Mouse (Mus musculus) gastrocnemius, postnatal 14 days (tissue): ENCODE results near the gene Vmn2r2. TPM values are rescaled to one million over a fixed set of nuclear protein-coding genes. Genes with fewer than 3 reads are reported as not detected.

ENCODE experiments used
- DNase-seq: peaks from one replicate; pipeline ENCODE4 v3.0.0; 2021; ENCODE audit warnings: mixed read lengths
- intact Hi-C: fragments of 180-260 bp; cut with DNase I; formaldehyde crosslinking; loops from one replicate; pipeline ENCODE4 v1.15.1; 2025; ENCODE audit warnings: low total_unique reads
- long read RNA-seq, 2 experiments: library from polyadenylated mRNA; stranded (forward); transcript quantifications; one replicate each; pipeline ENCODE4 v2.0.0; 2021
- total RNA-seq, 2 experiments: library from RNA; stranded (reverse); gene quantifications; 2 replicates each; pipeline ENCODE4 v1.2.3; 2021

The Vmn2r2 gene
- total RNA-seq: not detected
- long read RNA-seq, experiment 1: 0 reads
- long read RNA-seq, experiment 2: 0 reads

- intact Hi-C loops: no loop called here
- no peak for DNase-seq
Measured at GRCm38 (mm10) chr3:64141878-64142508, at the start of gene Vmn2r2. Gene Vmn2r2, minus strand, starts transcription at chr3:64141928.

DNA sequence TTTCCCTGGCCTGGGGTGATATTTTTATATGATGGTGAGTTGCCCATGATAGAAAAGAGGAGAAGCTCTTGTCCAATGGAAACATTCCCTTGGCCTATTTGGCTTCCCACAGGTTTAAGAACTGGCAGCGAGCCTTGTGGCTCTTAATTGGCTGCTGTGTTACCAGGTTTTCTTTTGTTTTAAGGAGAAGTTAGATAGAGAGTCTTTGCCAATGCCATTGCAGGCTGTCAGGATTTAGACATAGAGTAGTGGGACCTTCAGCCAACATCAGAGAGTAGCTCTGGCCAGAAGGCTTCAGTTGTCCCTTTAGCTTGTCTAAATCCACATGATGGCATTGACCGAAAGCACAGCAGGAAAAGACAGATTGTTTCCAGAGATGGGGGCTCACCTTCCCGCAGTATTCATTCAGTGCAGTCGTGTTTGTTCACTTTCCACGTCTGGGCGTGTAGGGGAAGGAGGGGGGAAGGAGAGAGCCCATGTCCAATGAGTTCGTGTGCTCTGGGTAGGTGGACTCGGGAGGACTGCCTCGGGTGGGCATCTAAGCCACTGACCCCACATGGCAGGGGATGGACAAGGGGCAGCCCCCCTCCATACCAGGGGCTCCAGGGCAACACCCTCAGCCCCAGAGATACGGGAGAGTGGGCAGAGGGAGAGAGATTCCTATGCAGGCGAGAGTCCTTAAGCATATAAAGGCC lies 28.2 kb downstream of the Vmn2r2 start:
- DNase-seq: no peak

DNA sequence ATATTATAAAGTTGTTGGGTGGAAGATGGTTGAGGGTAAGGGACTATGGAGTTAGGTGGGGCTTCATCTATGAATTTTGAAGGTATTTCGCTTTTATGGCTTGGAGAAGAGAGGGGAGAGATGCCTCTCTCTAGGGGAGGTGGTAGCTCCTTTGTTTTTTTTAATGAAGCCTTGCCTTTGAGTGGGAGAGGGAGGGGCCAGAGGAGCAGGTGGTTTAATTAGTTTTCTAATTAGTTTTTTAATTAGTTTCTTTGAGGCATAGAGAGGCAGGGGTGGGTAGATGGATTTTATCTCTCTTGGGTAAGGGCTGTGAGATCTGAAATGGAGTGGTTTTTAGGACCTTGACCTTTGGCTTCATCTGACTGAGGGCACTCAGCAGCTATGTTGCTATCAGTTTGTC lies 29.0 kb downstream of the Vmn2r2 start:
- DNase-seq: no peak
- intact Hi-C loops: no loop called here

More for the DNA sequence above, 28.2 kb downstream of the Vmn2r2 start:
- intact Hi-C loops: no loop called here

DNA sequence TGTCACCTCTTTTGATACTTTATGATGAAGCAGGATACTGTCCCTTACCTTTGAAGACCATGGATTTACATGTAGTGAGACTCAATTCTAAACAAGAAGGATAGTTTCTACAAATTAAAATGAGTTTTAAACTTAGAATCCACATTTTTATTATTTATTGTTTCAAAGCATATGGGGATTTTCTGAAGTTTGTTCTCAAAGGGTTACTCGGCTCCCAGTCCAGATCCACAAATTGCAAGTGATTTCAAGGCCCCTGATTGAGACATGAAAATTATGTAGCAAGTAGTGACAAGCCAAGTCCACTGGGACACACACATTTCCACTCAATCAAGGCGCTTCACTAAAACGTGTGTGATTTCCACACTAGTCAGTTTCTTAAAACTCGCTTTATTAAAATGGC lies 60.5 kb downstream of the Vmn2r2 start, which contains the start of gene Vmn2r1:
Vmn2r1 (plus strand) TSS at position 301 of the 400 bp plus-strand sequence.
- DNase-seq: no peak
- intact Hi-C loops: no loop called here

Other genes starting within 250 kb of the Vmn2r2 start
- under 1 TPM in 1 of 2 experiments, not detected in 1; 0.10 TPM for gene Plch1, start 242.5 kb downstream of the Vmn2r2 start, total RNA-seq
- 1 to 10 TPM; 3.3 to 4.0 TPM for gene E130311K13Rik, start 212.5 kb downstream of the Vmn2r2 start, total RNA-seq
- gene Slc33a1, start 177.2 kb downstream of the Vmn2r2 start, total RNA-seq: 1 to 10 TPM; 5.8 to 7.0 TPM
- 10 to 100 TPM; 12.7 to 13.3 TPM for gene Gmps, start 165.8 kb downstream of the Vmn2r2 start, total RNA-seq
- gene Vmn2r1, start 60.4 kb downstream of the Vmn2r2 start, total RNA-seq: under 1 TPM; 0.12 to 0.16 TPM
- gene Vmn2r3, start 147.8 kb upstream of the Vmn2r2 start, total RNA-seq: not detected